Mouse (Mus musculus): ENCODE data around the gene Vnn1.

Gene Vnn1

DNA sequence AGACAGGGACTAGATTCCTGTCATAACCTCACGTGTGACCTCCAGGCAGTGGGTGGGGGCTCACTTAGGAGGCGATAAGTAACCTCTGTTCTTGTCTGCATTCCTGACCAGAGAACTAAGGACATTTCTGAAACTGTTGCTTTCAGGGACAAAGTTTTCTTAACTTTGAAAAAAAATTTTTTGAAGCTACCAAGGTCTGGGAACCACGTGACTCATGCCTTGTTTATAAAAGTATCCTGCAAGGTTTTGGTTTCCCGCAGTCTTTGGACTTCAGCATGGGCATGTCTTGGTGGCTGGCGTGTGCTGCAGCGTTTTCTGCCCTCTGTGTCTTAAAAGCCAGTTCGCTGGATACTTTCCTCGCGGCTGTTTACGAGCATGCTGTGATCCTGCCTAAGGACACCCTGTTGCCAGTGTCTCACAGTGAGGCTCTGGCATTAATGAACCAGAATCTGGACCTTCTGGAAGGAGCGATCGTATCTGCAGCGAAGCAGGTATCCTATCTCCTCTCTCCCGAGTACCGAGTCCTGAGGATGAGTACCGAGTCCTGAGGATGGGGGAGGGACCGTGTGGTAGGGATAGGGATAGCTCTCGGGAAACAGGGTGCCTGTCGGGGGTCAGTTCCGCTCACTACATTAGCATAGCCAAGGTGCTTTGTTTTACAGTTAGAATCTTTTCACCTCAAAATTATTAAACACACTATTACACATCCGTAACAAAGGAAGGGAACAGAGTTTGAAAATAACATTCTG is at the start of gene Vnn1:
Gene Vnn1, plus strand, starts transcription at position 88 of the 749 bp plus-strand sequence.
- 35% methylated on average over 21 of the region's 21 CpGs for WGBS

DNA sequence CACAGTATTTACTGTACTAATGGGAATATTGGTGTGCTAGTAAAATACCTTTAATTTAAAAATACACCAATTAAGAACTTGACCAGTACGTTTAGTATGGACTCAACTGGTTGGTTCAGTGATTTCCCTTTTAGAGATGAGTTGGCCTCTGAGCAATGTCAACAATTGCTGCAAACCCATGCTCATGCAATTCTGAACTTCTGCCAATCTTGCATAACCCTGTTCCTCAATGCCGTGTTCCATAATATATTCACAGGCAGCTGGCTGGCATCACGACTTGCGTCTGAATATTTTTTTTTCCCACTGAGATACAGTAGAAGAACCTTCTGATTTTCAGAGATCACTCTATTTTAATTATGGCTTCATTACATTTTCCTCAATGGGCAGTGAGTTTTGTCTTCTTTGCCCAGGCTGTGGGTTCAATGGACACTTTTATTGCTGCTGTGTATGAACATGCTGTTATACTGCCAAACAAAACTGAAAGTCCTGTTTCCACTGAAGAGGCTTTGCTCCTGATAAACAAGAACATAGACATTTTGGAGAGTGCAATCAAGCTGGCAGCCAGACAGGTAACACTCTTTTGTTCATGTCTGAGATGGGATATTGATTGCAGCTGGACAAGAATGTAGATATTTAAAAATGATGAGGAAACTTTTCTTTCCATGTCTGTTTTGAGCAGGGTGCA is 43.1 kb upstream of the Vnn1 start, which contains the start of gene Vnn3:
Gene Vnn3, plus strand, starts transcription at position 235 of the 685 bp plus-strand sequence.
- 55% methylated on average over 4 of the region's 4 CpGs for WGBS

GRCm38 (mm10) chr10:23852096-23852495 is 42.4 kb upstream of the Vnn1 start:
- 75% methylated on average over 2 of the region's 2 CpGs for WGBS

DNA sequence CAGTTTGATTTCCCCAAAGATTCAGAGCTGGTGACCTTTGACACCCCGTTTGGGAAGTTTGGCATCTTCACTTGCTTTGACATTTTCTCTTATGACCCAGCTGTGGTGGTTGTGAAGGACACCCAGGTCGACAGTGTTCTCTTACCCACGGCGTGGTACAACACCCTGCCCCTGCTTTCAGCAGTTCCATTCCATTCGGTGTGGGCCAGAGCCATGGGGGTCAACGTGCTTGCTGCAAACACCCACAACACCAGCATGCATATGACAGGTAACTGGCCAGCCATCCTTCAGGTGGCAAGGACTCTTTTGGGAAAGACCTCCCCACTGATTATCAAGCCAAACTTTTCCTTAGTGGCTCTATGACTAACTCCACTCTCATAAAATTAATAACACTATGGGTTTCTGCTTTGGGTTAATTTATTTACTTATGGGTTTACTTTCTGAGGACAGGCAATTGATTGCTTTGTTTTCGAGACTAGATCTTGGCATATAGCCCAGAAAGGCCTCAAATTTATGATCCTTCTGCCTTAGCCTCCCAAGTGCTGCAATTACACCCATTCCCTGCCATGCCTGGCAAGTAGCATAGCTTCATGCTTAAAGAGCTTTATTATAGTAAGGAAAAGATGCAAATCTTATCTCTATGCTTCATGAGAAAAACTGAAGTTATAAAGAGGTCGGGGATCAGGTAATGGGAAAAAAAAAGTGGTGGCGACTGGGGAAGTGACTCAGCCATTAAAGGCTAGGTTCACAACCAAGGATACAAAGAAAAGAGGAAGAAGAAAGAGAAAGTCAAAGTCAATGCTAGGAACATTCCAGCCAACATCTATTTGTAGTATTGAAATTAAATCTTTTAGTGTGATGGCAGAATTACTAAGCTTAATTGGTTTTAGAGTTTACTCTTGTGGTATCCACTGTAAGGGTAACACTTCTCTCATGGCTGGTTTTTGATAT is 29.9 kb upstream of the Vnn1 start:
- WGBS = 80% methylated on average over 9 of the region's 9 CpGs

DNA sequence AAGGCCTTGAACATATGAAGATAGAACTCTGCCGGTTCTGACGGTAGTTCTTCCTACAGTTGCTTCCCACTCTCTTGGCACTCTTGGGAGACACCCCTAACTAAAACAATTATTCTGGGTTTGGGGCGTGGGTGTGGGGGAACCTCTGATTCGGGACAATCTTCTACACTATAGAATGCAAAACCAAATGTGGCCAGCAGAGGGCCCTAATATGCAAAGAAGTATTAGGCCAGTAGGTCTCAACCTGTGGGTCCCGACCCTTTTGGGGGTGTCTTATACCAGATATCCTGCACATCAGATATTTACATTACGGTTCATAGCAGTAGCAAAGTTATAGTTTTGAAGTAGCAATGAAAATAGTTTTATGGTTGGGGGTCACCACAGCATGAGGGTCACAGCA is 13.8 kb upstream of the Vnn1 start:
- 78% methylated on average over 6 of the region's 6 CpGs for WGBS

GRCm38 (mm10) chr10:23884910-23885309 is 9.6 kb upstream of the Vnn1 start:
- WGBS = 98% methylated on average over 1 of the region's 1 CpGs

- WGBS = 82% methylated on average over 3 of the region's 3 CpGs
These were observed 8.4 kb upstream of the Vnn1 start for GRCm38 (mm10) chr10:23886060-23886459.

DNA sequence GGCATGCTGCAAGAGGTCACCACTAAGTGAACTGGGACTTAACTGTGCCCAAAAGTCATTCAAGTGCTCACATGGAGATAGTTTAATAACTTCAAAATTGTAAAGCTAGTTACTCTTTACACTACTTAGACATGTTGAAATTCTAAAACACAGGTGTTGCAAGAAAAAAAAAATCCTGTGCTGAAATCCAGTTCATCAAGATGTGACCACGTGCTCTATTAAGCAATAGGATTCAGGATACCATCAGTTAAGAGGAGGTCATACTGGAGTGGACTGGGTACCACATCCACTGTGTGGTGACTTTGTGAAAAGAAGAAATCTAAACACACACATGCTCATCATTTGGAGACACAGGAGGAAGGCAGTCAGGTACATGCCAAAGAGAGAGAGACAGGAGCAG is 1.5 kb upstream of the Vnn1 start:
- 98% methylated on average over 1 of the region's 1 CpGs for WGBS

- WGBS = 60% methylated on average over 7 of the region's 7 CpGs
These were observed 888 bp downstream of the Vnn1 start for GRCm38 (mm10) chr10:23895376-23895775.

DNA sequence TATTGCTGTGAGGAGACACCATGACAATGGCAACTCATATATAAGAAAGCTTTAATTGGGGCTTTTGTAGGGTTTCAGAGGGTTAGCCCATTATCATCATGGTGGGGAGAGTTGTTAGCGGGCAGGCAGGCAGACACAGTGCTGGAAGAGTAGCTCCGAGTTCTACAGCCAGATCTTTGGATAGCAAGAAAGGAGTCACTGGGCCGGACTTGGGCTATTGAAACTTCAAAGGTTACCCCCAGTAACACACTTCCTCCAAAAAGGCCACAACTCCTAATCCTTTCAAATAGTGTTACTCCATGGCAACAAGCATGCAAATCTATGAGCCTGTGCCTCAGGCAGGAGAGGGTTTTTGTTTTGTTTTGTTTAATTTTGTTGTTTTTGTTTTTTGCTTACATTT is 6.6 kb downstream of the Vnn1 start:
- WGBS = 63% methylated on average over 3 of the region's 3 CpGs

DNA sequence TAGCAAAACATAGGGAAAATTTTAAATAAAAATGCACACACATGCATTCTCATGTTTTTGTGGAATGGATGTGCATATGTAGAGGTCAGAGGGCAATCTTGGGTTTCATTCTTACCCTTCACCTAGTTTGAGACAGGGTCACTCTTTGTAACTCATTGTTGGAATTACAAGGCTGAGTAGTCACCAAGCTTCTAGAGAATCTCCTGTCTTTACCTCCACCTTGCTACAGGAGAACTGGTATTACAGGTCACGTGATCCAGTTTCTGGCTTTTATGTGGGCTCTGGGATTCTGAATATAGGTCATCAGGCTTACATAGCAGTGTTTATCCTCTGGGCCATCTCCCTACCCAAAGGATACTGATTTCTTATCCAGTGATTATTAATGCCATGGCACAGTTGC is 11.2 kb downstream of the Vnn1 start:
- WGBS = 94% methylated on average over 1 of the region's 1 CpGs

GRCm38 (mm10) chr10:23920056-23920455 is 25.6 kb downstream of the Vnn1 start, which contains the start of gene Taar1:
Gene Taar1 (plus strand): TSS chr10:23920356.
- WGBS = 93% methylated on average over 4 of the region's 4 CpGs

GRCm38 (mm10) chr10:23922468-23922867 is 28.0 kb downstream of the Vnn1 start:
- 75% methylated on average over 3 of the region's 3 CpGs for WGBS

DNA sequence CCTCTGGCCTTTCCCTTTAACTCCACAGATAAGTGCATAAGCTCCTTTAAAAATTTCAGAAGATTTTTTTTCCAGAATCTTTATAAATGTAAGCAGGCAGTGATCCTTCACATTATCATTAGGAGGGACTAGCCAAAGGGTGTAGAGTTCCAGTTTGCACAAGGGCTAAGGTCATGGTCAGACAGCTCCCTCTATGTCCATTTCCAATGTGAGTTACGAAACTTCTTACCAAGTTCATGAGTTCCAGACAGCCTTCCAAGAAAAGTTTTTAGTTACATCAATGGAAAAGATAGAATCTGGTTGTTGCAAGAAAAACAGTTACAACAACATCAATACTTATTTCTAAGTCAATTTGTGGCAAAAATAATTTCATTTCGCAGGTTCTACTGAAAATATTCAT is 29.5 kb downstream of the Vnn1 start:
- 85% methylated on average over 2 of the region's 2 CpGs for WGBS

- 56% methylated on average over 4 of the region's 4 CpGs for WGBS
These were observed 43.1 kb downstream of the Vnn1 start for GRCm38 (mm10) chr10:23937613-23938012.

DNA sequence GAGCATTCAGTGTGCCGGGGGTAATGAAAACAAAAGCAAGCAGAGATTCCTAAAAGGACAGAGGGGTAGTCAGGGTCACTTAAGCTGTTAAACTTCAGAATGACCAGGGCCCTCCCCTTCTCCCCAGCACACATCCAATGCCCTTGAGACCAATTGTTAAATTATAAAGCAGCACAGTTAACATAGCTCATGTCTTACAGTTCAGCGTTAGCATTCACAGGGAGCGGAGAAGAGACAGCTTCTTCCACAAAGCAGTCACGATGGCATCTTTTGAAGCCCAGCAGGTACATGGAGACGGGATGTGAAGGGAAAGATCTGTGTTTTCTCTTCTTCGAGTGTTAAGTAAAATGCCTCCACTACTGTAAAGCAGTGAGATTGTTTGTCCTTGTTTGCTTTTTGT is 43.8 kb downstream of the Vnn1 start, which contains the start of gene Taar2:
Gene Taar2, plus strand, starts transcription at position 261 of the 400 bp plus-strand sequence.
- WGBS = 54% methylated on average over 6 of the region's 6 CpGs

GRCm38 (mm10) chr10:23942465-23942864 is 48.0 kb downstream of the Vnn1 start:
- 76% methylated on average over 5 of the region's 5 CpGs for WGBS

DNA sequence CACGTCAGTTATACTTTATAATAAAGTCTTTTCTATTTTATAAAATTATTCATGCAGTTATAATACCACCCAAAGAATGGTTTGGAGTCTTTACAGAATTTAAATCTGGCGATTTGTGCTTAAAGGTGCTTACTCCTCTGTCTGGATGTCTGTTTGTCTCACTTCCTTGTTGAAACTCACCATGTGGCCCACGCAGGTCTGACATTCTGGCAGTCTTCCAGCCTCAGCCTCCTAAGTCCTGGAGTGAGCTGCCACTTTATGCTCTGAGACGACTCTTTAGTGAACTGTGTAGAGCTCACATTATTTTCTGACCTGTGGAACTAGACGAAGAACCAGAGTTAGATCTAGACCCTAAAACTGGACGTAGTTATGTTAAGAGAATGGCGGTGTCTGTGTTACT is 53.5 kb downstream of the Vnn1 start:
- 52% methylated on average over 7 of the region's 7 CpGs for WGBS

DNA sequence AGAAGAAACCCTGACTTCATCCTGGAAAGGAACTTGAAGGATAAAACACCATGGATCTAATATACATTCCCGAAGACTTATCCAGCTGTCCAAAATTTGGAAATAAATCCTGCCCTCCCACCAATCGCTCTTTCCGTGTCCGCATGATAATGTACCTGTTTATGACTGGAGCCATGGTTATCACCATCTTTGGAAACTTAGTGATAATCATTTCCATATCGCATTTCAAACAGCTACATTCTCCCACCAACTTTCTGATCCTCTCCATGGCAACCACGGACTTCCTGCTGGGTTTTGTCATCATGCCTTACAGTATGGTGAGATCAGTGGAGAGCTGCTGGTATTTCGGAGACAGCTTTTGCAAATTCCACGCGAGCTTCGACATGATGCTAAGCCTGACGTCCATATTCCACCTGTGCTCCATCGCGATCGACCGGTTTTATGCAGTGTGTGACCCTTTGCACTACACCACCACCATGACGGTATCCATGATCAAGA is 55.1 kb downstream of the Vnn1 start, which contains the start of gene Taar3:
Gene Taar3, plus strand, starts transcription at position 51 of the 498 bp plus-strand sequence.
- 58% methylated on average over 16 of the region's 16 CpGs for WGBS

GRCm38 (mm10) chr10:23951714-23952113 is 57.2 kb downstream of the Vnn1 start:
- WGBS = 83% methylated on average over 6 of the region's 6 CpGs

Measured in cerebral cortex, adult 2 months (tissue).